12 mouse cellular contexts compared by ENCODE assay signal in genomic region chr4:142775023-142775422, GRCm38 (mm10).
"Had no signal": no experiment of that assay in that cellular context is flagged by ENCODE, and none has a peak within 500 bp of the region (broad histone marks: within the 10 kb centered on the region; RNA-seq: fewer than 3 reads in every experiment).

No protein-coding gene starts in this region.

- DNase-seq: retina, postnatal 1 day; right cerebral cortex, adult 18-20 months; right cerebral cortex, postnatal 14 days; right cerebral cortex, postnatal 25 days; right cerebral cortex, postnatal 4 days; spleen, adult 18-20 months; thymus, adult 18-20 months; thymus, adult 2 months; thymus, postnatal 14 days; thymus, postnatal 25 days; thymus, postnatal 36 days; thymus, postnatal 4 days had no signal
